Mouse (Mus musculus) inflammation-experienced regulatory T-cells, adult 6 months (primary cell): ENCODE data around the gene 1700056E22Rik. TPM values are rescaled to one million over a fixed set of nuclear protein-coding genes. Genes with fewer than 3 reads are reported as not detected.

ENCODE experiments used
- ATAC-seq: one replicate; pipeline ENCODE4 v1.8.0; 2017
- polyA plus RNA-seq, 3 experiments: library from polyadenylated mRNA; unstranded; fragments of 100-300 nt; shearing (Covaris generic); gene quantifications; one replicate each; pipeline ENCODE4 v1.2.1; 2017

Gene 1700056E22Rik
- under 1 TPM in 2 of 3 experiments, not detected in 1; 0.35 to 0.66 TPM for polyA plus RNA-seq

DNA sequence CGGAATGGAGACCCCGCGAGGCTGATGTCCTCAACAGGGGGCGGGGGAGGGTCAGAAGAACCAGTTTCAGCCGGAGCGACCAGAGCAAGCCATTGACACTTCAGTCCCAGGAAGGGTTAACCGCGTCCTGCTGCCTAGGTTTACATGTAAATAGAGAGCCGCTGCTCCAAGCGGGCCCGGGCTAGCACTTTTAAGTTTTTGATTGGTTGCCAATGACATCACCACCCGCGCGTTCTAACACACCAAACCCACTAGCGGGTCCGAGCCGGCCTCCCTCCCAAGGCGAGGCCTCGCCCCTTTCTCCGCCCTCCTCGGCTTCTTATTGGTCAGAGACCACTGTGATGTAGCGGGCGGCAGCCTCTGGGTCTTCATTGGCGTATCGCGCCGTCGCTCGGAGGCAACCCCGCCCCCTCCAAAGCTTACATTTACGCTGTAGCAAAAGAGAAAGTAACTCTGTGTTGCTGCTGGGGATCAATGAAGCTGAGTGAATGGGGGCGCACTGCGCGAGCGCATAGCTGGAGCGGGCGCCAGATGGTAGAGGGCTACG, at the start of gene 1700056E22Rik:
Gene 1700056E22Rik, minus strand, starts transcription at position 291 of the 547 bp plus-strand sequence.
- peak; percentile 91 for ATAC-seq

DNA sequence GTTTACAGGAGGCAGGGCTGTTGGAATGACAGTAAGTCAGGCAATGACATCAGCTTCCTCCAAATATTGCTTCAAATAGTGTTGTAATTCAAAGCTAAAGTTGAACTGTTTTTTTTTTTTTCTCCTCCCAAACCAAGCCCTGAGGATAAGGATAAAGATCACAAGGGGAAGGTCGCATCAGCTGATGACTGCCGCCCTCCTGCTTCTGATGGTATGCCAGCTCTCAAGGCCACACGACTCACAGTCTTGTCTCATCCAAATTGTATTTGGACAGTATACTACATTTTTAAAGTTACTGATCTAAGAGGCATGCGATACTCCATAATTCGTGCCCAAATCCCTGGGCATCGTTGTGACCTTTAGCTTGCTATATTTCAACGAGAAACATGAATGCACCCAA, 49.1 kb upstream of the 1700056E22Rik start:
- no peak for ATAC-seq

DNA sequence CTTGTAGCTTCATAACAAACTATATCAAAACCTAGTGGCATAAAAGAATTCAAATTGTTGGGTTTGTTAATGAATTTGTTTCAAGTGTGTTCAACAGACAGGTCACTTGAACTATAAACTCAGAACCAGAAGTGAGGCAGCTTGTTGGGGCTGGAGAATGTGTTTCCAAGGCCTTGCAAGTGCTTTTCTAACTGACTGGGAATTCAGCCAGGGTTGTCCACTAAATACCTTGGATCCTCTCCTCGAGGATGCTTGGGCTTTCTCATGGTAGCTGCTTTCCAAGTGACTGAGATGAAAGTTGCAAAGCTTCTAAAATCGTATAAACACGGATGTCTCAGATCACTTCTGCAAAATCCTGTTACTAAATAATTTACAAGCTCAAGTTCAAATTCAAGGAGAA, 48.6 kb upstream of the 1700056E22Rik start:
- ATAC-seq, result no peak

DNA sequence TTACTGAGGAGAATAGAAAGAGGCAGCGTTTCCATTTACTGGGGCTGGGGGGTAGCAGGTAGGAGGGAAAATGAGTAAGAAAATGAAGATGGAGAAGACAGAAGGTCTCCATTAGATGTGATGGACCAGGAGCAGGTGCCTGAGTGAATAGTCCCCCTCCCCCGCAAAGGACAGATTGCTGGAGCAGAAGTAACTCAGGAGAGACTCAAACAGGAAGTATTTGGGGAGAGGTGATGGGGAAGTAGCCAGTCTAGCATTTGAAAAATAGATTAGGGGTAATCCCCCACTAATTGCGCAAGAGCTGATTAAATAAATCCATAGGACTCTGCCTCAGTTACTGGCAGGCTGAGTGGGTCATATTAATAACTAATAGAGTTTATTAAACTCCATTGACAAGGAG, 45.2 kb upstream of the 1700056E22Rik start:
- ATAC-seq, result no peak

DNA sequence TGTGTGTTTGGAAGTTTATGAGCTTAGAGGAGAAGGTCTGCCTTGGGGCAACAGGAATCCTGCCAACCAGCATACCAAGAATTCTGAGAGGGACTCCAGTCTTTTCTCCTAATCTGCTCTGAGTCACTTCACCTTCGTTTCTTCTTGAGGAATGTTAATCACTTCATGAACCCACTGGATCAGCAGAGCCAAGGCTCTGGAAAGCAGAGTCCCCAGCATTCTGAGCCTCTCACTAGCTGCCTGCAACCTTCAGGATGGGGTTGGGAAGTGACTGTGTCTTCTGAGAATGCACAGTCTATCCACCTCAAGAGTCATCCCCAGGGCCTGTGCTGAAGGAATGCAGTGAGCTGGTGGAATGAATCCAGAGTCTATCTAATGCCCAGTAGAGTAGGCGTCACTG, 42.7 kb upstream of the 1700056E22Rik start:
- ATAC-seq, result no peak

DNA sequence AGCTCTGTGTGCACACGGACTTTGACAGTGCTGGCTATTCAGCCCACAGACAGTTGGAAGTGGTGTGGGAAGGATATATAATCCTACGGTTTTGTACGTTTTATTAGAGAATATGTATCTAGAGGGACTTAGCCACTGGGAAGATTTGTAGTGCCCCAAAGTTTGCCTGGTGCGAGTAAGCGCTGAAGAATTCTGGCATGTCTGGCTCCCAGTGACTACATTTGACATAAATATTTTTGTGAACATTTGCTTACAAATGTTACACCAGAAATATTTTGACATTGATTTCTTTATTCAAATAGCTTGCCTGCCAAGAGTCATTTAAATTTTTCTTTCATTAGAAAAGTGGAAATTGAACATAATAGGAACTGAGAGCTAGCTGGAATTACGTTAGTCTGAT, 42.0 kb upstream of the 1700056E22Rik start:
- ATAC-seq, result no peak

DNA sequence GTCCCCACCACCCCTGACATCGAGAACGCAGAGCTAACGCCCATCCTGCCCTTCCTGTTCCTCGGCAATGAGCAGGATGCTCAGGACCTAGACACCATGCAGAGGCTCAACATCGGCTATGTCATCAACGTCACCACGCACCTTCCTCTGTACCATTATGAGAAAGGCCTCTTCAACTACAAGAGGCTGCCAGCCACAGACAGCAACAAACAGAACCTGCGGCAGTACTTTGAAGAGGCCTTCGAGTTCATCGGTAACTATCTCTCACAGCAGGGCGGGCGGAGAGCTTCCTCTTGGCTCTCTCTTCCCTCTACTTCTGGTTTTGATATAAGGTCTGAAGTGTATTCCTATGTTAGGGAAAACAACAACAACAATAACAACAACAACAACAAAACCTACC, 34.9 kb upstream of the 1700056E22Rik start:
- no peak for ATAC-seq

DNA sequence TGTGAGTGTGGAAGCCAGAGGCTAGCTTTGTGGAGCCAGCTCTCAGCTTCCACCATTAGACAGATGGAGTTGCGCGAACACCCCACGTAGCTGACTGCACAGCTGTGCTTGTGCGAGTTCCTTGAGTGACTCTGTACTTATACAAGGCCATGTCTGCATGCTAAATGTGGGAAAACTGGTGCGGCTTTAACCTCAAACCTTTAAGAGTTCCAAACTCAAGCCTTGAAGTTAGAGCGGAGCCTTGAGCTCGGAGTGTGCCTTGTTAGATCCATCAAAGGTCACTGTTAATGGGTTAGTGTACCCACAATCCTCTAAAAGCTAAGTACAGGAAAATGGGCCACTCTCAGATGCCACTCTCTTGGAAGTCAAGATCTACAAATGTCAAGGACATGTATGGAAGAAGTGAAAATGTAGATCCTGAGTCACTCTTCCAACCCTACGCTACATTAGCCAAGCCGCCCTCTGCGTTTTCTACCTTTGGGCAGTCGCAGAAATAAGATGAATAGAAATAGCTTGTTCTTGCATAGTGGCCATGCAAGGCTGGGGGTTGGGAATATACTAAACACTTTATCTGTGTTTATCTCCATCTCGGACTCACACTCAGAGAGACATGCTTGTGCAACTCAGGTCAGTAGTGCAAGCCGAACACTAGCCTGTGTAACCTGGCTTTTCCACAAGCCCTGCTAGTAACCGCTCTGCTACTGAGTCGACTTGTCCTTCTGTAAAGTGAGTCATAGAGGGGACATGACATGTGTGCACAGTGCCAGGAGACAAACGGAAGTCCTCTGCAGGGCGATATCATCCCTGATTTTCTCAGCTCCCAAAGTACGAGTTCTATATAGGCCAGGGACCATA, 33.8 kb upstream of the 1700056E22Rik start:
- no peak for ATAC-seq

DNA sequence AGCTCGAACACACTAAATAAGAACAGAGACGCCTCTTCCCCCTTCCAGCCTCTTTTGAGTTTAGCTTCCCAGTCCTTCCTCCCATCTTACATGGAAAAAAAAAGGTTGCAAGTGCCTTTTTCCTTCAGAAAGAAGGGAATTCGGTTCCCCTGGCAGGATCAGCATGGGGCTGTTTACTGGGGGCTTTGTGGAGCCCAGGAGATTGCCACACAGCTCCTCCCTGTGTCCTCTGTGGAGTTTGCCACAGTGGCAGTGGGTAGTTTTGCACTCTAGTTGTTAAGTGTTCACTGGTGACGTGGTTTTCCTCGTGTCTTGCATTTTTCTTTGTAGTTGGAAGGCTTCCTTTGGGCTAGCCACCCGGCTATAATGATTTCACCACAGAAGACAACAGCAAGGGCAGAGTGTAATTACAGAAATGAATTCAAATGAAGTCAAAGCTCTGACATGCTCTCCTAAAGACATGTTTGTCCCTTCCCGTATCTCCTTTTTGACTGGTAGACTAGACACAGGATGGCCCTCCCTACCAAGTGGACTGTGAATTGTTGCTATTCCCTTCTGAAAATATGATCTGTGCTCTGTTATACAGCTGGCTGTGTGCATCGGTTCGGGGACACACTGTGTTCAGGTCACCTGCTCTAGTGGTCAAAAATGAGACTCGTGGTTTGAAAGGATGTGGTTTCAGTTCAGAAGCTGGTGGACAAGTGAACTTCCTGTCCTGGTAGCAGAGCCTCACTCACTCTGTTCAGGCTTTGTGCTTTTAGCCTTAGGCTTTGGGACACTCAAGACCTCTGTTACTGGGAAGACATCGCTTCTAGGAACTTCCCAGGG, 32.6 kb upstream of the 1700056E22Rik start:
- no peak for ATAC-seq

DNA sequence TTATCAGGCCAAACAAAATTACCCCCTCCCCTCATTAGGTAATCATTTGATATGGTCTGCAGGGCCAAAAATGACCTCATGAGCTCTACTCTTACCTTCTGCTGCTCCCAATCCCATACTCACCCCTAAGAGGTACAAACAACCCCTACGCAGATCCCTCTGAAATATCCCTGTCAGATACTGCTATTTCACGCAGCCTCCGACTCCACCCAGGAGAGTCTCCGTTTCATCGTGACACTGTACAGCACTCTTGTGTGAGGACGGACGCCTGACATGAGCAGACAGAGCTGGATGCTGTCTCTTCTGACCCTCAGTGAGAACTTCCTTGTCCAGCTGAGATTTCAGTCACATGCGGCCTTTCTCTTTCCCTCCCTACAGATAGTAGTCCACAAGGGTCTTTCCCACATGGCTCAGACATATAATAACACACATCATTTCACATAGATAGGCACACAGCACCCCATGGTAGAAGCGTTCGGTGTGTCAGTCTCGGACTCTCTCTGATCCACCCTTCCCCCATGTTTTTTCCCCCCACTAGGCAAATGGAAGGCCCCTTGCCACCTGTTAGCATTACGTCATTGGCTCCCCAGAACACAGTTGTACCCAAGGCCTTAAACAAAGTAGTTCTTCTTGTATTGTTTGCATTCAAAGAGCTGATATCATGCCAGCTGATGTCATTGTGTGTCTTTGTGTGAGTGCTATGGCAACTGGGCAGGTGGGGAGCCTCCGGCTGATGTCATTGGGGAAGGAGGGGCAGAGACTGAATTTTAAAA, 31.7 kb upstream of the 1700056E22Rik start:
- ATAC-seq, result no peak

DNA sequence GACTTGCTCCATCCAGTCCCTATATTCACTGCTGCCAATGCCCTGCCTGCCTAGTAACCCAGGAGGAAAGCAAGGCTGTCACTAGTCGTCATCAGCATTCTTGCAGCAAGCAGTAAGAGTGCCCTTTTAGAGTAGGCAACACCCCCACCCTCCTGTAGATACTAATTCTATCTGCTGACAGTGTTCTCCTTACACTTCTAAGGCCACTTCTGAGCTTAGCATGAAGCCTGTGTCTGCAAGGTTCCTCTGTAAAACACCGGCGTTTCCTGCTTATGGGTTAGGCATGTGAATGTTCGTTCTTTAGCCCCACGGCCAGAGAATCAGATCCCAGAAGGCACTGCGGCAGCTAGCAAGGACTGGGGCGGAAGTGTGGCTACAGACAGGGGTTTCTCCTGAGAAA, 30.2 kb upstream of the 1700056E22Rik start:
- peak; percentile 77 for ATAC-seq

DNA sequence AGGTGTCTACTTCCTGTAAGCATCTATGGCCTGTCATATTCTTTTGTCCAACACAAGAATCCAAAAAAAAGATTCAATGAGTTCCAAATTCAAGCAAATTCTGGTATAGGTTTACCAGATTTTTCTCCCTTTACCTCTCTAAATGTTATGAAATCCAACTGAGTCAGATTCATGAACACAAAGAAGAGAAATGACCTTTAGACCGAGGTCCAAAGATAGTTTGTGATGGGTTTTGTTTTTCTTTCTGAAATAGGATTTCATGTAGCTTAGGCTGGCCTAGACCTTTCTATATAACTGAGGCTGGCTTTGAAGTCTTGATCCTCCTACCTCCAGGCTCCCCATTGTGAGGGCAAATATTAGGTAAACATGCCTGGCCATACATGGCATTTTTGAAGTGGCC, 27.8 kb upstream of the 1700056E22Rik start:
- no peak for ATAC-seq

DNA sequence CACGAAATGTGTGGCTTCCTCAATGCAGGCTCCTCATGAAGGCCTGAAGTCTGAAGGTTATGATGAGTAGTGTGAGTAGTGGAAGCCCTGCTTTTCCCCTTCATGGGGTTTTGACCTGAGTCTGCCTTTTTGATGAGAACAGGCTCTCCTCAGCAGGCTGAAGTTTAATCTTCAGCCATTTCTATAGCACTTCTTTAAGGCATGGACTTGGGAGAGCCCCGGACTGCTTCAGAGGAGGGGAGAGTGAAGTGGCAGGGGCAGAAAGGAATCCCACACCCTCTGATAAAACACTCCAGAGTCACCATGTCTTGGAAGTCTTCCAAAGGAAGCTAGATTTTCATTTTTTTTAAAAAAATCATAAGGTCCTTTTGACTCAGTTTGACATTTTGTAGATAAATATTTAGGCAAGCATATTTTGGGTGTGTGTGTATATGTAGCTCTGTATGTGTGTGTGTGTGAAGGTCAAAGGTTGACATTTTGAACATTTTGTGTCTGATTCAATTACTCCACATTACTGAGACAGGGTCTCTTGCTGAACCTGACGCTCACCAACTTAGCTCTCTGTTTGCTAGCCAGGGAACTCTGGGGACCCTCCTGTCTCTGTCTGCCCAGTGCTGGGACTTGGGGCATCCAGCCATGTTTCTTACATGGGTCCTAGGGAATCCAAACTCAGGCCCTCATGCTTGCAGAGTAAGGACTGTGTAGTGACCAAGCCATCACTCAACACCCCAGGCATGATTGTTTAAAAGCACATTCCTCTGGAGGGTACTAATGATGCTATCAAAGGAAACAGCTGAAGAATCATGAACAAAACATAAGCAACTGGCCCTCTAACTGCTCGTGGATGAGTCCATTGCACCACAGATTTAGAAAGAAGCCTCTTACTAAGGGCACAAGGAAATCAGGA, 27.0 kb upstream of the 1700056E22Rik start:
- no peak for ATAC-seq

DNA sequence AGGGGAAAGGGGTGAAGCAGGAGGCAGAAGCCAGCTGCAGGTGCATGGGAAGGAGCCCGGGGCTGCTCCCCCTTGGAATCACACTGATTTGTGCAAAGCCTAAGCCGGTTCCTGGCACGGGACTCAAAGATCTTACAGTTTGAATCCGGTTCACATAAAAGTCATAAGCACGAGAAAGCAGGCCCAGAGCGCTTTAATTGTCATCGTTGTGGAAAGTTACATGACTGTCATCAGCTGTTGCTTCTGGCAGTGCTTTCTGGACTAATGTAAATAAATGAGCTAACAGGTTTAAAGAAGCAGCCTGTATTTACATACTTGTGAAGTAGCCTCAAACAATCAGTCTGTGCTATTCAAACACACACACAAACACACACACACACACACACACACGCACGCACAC, 26.3 kb upstream of the 1700056E22Rik start:
- ATAC-seq, result no peak

DNA sequence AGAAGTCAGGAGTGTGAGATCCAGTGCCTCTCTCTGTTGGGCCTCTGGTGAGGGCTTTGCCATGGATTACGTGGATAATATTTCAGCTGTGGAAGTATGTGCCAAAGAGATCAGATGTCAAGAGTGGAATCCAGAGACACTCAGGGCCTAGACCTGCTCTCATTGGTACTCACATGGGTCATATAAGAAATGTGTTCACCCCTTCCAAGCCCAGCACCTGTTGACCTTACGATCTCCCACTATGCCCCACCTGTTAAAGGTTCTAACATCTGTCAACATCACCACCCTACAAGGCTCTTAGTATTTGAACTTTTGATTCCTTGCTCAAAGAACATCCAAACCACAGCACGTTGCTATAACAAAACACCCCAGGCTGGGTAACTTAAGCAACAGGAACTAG, 25.7 kb upstream of the 1700056E22Rik start:
- no peak for ATAC-seq

DNA sequence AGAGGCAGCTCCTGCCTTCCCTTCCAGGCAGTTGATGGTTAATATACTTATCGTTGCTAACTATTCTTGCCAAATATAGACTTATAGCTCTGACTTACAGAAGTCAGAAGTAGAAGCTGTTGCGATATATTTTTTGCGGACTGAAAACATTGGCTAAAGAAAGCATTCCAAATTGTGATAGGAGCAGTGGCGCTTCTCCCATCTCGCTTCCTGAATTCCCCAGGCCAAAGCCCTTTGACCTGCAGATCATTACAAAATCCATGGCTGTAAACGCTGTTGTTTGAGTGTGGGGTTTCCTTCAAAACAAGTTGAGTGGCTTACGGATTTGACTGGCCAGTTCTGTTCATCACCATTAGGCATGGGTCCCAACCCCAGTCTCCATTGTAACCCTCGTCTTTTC, 24.1 kb upstream of the 1700056E22Rik start:
- no peak for ATAC-seq

DNA sequence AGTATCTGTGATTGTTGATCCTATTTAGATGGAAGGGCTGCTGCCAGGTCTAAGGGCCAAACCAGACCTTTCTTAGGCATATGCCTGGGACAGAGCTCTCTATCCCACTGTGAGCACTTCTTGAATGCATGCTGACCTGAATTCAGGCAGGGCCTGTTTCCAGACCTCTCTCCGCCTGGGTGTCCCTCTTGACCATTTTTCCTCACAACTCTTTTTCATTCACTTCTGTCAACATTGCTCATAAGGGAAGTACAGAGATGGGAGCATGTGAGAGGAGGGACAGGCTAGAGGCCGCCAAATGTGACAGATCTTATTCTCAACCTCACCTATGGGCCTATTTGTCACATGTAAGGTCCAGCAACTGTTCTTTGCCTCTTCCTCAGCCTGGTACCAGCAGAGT, 20.1 kb upstream of the 1700056E22Rik start:
- no peak for ATAC-seq

DNA sequence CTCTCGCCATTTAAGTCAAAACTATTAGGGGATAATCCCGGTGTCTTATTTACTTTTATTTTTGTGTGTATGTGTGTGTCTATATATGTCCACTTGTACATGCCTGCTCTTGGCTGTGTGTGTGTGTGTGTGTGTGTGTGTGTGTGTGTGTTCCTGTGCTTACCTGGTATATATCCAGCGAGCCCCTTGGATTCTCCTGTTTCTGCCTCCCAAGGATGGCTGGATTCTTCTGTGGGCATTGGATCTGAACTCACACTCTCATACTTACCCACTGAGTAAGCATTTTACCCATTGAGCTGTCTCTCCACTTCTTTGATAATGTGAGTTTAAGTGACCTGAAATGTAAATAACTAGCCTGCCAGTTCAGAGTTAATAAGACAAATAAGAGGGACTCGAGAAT, 19.6 kb upstream of the 1700056E22Rik start:
- ATAC-seq, result no peak

DNA sequence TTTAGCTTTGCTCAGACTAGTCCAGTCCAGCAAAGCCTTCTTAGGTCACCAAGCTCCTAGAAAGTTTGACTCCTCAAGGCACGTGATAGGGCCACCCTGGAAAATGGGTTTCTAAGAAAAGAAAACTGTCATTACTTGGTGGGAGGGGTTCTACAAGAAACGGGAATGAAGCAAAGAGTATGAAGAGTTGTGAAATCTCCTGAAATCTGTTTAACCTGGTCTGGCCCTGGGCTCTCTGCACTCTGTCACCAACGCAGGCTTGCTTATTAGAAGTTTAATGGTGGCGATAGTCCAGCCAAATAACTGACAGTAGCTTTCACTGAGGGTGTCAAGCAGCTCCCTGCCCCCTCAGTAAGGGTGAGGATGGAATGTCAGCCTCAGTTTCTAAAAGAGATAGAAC, 19.0 kb upstream of the 1700056E22Rik start:
- no peak for ATAC-seq

DNA sequence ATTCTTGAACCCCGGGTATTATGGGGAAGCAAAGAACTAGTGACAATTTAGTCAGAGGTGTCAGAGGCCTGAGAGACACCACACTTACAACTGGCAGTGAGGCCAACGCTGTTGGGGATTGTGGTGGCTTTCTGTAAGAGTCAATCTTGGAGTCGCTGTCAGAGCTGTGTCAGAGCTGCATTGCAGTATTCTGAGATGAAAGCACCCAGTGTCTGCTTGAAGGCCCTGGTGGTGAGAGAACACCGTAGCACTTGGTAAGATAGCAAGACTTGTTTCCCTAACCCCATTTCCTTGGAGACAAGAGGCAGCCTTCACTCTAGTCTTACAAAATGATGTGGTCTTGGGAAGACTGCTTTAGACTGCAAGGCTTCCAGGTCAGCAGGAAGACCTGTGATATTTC, 18.2 kb upstream of the 1700056E22Rik start:
- peak; percentile 19 for ATAC-seq

DNA sequence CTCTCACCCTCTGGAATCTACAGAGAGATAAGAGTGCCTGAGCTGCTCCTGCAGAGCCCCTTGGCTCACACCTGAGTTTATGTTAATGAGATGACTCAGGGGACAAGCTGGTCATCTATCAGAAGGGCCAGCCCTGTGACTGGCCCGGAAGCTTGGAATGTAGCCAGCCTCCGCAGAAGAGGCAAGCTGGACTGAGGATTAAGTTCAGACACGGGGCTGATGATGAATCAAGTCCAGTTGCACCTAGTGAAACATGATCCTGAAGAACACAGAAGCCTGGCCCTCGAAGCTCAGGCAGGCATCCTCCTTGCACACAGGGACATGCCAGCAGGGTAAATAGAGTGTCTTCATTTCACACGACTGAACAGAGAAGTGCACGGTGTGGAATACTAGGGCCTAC, 17.7 kb upstream of the 1700056E22Rik start:
- no peak for ATAC-seq

DNA sequence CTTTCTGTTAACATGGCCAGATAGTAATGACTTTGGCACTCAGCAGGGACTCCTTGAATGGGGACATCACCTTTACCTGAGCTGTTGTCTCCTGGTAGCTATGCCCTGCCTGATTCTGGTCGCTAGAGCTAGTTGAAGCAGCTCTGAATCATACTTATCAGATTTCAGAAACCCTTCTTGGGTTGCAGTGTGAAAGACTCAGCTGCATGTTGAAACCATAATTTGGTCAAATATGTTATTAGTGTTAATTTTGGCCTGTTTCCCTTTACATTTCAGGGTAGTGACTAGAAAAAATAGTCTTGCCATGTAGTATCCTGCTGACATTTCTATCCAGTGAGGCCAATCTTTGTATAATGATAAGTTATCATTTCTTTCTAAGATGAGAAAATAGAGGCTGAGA, 17.2 kb upstream of the 1700056E22Rik start:
- ATAC-seq, result no peak
